Mouse (Mus musculus) bone marrow, adult 2 months (tissue): ENCODE results near the gene Elk4.

Source experiments
- CTCF ChIP-seq: fragments of 200-500 bp; IDR thresholded peaks from 2 replicates; pipeline ENCODE4 v1.5.1; 2011; ENCODE audit warnings: low read length, control low read depth; ENCODE audit not compliant: control insufficient read depth, insufficient read depth
- POLR2A ChIP-seq: fragments of 200-500 bp; IDR thresholded peaks from 2 replicates; pipeline ENCODE4 v1.6.1; 2011; ENCODE audit warnings: low read depth, mild to moderate bottlenecking, control low read depth, low read length, borderline replicate concordance; ENCODE audit not compliant: control insufficient read depth

GRCm38 (mm10) chr1:132012861-132013260, 5.5 kb downstream of the Elk4 start:
- TF ChIP-seq POLR2A: no peak
- TF ChIP-seq CTCF: no peak
